Mouse (Mus musculus) erythroid progenitor cell, adult 5-6 weeks (primary cell): ENCODE results near the gene Ptpra. TPM values are rescaled to one million over a fixed set of nuclear protein-coding genes. Genes with fewer than 3 reads are reported as not detected.
A peak's percentile ranks its signal among the peaks of the same experiment; 100 is the strongest.

Source experiments
- ATAC-seq: replicated peaks from 2 replicates; pipeline ENCODE4 v1.8.0; 2016; ENCODE audit warnings: moderate number of reproducible peaks, mild to moderate bottlenecking, moderate TSS enrichment, inconsistent platforms; ENCODE audit not compliant: poor library complexity, low FRiP score, severe bottlenecking
- total RNA-seq, 2 experiments: library from RNA; stranded (forward) in 1 of 2; stranded (reverse) in 1 of 2; fragments of 150-400 nt in 1 of 2; fragments of 186-747, 209-891 nt in 1 of 2; gene quantifications; 2 replicates each; pipeline versions ENCODE4 v1.2.3 to v1.2.4; 2015 to 2017; ENCODE audit warnings: low replicate concordance in 2 of 2

The Ptpra gene
- total RNA-seq, 2 experiments from 2014 or later: 84.7 to 153 TPM

- no peak for ATAC-seq
These were observed 132.5 kb downstream of the Ptpra start, which contains the start of gene Avp for GRCm38 (mm10) chr2:130582552-130582951. TSS of gene Avp (minus strand) at chr2:130582554.

GRCm38 (mm10) chr2:130583902-130584560 lies 134.0 kb downstream of the Ptpra start:
- ATAC-seq: no peak

GRCm38 (mm10) chr2:130586016-130586415 lies 135.9 kb downstream of the Ptpra start:
- ATAC-seq: no peak

- ATAC-seq: no peak
These were observed 138.3 kb downstream of the Ptpra start for GRCm38 (mm10) chr2:130588373-130588772.

- ATAC-seq: no peak
These were observed 139.1 kb downstream of the Ptpra start for GRCm38 (mm10) chr2:130589157-130589556.

- ATAC-seq: no peak
These were observed 139.7 kb downstream of the Ptpra start for GRCm38 (mm10) chr2:130589761-130590160.

- no peak for ATAC-seq
These were observed 140.9 kb downstream of the Ptpra start for GRCm38 (mm10) chr2:130591016-130591415.

GRCm38 (mm10) chr2:130595596-130595995 lies 145.5 kb downstream of the Ptpra start:
- no peak for ATAC-seq

- 0 out of 2 replicates have a peak, but pooled peaks have one; percentile 40 for ATAC-seq
These were observed 147.5 kb downstream of the Ptpra start for GRCm38 (mm10) chr2:130597601-130598010.

- ATAC-seq: no peak
These were observed 148.3 kb downstream of the Ptpra start for GRCm38 (mm10) chr2:130598399-130598798.

- no peak for ATAC-seq
These were observed 152.1 kb downstream of the Ptpra start for GRCm38 (mm10) chr2:130602195-130602594.

Other genes starting within 250 kb of the Ptpra start
- 125 and 137 TPM in 2 replicates for gene Nop56, start 175.8 kb upstream of the Ptpra start, total RNA-seq (2015; ENCODE audit: low replicate concordance)
- 121 and 150 TPM in 2 replicates for gene Nop56, start 175.8 kb upstream of the Ptpra start, total RNA-seq (2017; ENCODE audit: low replicate concordance)
- gene Idh3b, start 165.7 kb upstream of the Ptpra start, total RNA-seq (2015; ENCODE audit: low replicate concordance): 64.6 and 87.9 TPM in 2 replicates
- gene Idh3b, start 165.7 kb upstream of the Ptpra start, total RNA-seq (2017; ENCODE audit: low replicate concordance): 21.9 and 47.5 TPM in 2 replicates
- gene Ebf4, start 155.1 kb upstream of the Ptpra start, total RNA-seq (2015; ENCODE audit: low replicate concordance): not detected in 2 replicates
- gene Ebf4, start 155.1 kb upstream of the Ptpra start, total RNA-seq (2017; ENCODE audit: low replicate concordance): 0.64 TPM in 1 of 2 replicates, not detected in the other
- not detected in 2 replicates for gene Cpxm1, start 52.7 kb upstream of the Ptpra start, total RNA-seq (2015; ENCODE audit: low replicate concordance)
- gene Cpxm1, start 52.7 kb upstream of the Ptpra start, total RNA-seq (2017; ENCODE audit: low replicate concordance): not detected in 2 replicates
- gene Gm28372, start 45.0 kb upstream of the Ptpra start, total RNA-seq (2015; ENCODE audit: low replicate concordance): not detected in 2 replicates
- gene Gm28372, start 45.0 kb upstream of the Ptpra start, total RNA-seq (2017; ENCODE audit: low replicate concordance): not detected in 2 replicates
- gene 1700020A23Rik, start 45.0 kb upstream of the Ptpra start, total RNA-seq (2015; ENCODE audit: low replicate concordance): not detected in 2 replicates
- not detected in 2 replicates for gene 1700020A23Rik, start 45.0 kb upstream of the Ptpra start, total RNA-seq (2017; ENCODE audit: low replicate concordance)
- not detected in 2 replicates for gene Tmem239, start 43.8 kb upstream of the Ptpra start, total RNA-seq (2015; ENCODE audit: low replicate concordance)
- not detected in 2 replicates for gene Tmem239, start 43.8 kb upstream of the Ptpra start, total RNA-seq (2017; ENCODE audit: low replicate concordance)
- 74.6 and 122 TPM in 2 replicates for gene Vps16, start 25.9 kb upstream of the Ptpra start, total RNA-seq (2015; ENCODE audit: low replicate concordance)
- 62.8 and 75.8 TPM in 2 replicates for gene Vps16, start 25.9 kb upstream of the Ptpra start, total RNA-seq (2017; ENCODE audit: low replicate concordance)
- gene Pced1a, start 25.6 kb upstream of the Ptpra start, total RNA-seq (2015; ENCODE audit: low replicate concordance): 0.72 TPM in 1 of 2 replicates, not detected in the other
- gene Pced1a, start 25.6 kb upstream of the Ptpra start, total RNA-seq (2017; ENCODE audit: low replicate concordance): 1.2 and 1.9 TPM in 2 replicates
- gene Mrps26, start 113.5 kb downstream of the Ptpra start, total RNA-seq (2015; ENCODE audit: low replicate concordance): 11.2 and 15.1 TPM in 2 replicates
- 8.3 and 11.3 TPM in 2 replicates for gene Mrps26, start 113.5 kb downstream of the Ptpra start, total RNA-seq (2017; ENCODE audit: low replicate concordance)
- not detected in 2 replicates for gene Oxt, start 125.9 kb downstream of the Ptpra start, total RNA-seq (2015; ENCODE audit: low replicate concordance)
- not detected in 2 replicates for gene Oxt, start 125.9 kb downstream of the Ptpra start, total RNA-seq (2017; ENCODE audit: low replicate concordance)
- not detected in 2 replicates for gene Avp, start 132.3 kb downstream of the Ptpra start, total RNA-seq (2015; ENCODE audit: low replicate concordance)
- gene Avp, start 132.3 kb downstream of the Ptpra start, total RNA-seq (2017; ENCODE audit: low replicate concordance): not detected in 2 replicates
- gene Fastkd5, start 179.7 kb downstream of the Ptpra start, total RNA-seq (2015; ENCODE audit: low replicate concordance): 14.1 and 18.0 TPM in 2 replicates
- gene Fastkd5, start 179.7 kb downstream of the Ptpra start, total RNA-seq (2017; ENCODE audit: low replicate concordance): 6.3 and 7.6 TPM in 2 replicates
- gene Ubox5, start 179.8 kb downstream of the Ptpra start, total RNA-seq (2015; ENCODE audit: low replicate concordance): 5.0 and 7.2 TPM in 2 replicates
- 0.61 and 5.3 TPM in 2 replicates for gene Ubox5, start 179.8 kb downstream of the Ptpra start, total RNA-seq (2017; ENCODE audit: low replicate concordance)
- 1.8 TPM in 1 of 2 replicates, not detected in the other for gene Lzts3, start 192.5 kb downstream of the Ptpra start, total RNA-seq (2015; ENCODE audit: low replicate concordance)
- 0.15 and 0.90 TPM in 2 replicates for gene Lzts3, start 192.5 kb downstream of the Ptpra start, total RNA-seq (2017; ENCODE audit: low replicate concordance)
- gene Ddrgk1, start 214.4 kb downstream of the Ptpra start, total RNA-seq (2015; ENCODE audit: low replicate concordance): 28.1 and 73.5 TPM in 2 replicates
- 67.4 and 68.5 TPM in 2 replicates for gene Ddrgk1, start 214.4 kb downstream of the Ptpra start, total RNA-seq (2017; ENCODE audit: low replicate concordance)
- gene Itpa, start 217.3 kb downstream of the Ptpra start, total RNA-seq (2015; ENCODE audit: low replicate concordance): 20.2 and 23.9 TPM in 2 replicates
- 43.3 and 56.7 TPM in 2 replicates for gene Itpa, start 217.3 kb downstream of the Ptpra start, total RNA-seq (2017; ENCODE audit: low replicate concordance)
- gene Slc4a11, start 247.2 kb downstream of the Ptpra start, total RNA-seq (2015; ENCODE audit: low replicate concordance): not detected in 2 replicates
- gene Slc4a11, start 247.2 kb downstream of the Ptpra start, total RNA-seq (2017; ENCODE audit: low replicate concordance): not detected in 2 replicates